Mouse (Mus musculus): ENCODE results near the gene Hrk.

Hrk gene

GRCm38 (mm10) chr5:118230071-118230611 is 65.7 kb downstream of the Hrk start:
- DNase-seq = no peak

DNA sequence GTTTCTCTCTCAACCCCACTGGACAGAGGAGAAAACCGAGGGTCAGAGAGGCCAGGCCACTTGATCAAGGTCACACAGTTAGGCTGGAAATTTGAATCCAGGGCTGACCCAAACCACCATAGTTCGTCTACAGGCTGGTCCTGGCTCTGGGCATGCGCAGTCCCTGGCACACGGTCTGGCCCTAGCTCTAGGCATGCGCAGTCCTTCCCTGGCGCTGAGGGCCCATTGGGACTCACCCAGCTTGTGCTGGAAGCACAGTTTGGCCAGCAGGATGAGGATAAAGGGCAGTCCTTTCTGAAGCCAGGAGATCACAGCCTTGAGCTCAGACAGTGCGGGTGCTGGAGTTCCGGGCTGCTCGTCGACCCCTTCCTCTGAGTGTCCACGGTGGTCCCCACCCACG is 72.4 kb downstream of the Hrk start:
- DNase-seq = peak; percentile 82

Measured in cerebellum, adult 11-12 months (tissue).